Mouse (Mus musculus): ENCODE measurements around the gene Laptm5.

- TF ChIP-seq CTCF (IDR thresholded peaks at IDR 0.05; ENCODE audit: low read depth) = peak; percentile 97
- no peak for TF ChIP-seq EP300 (optimal IDR thresholded peaks at IDR 0.05)
Measured at GRCm38 (mm10) chr4:130960118-130960734, 47.3 kb downstream of the Laptm5 start.
